Mouse (Mus musculus) limb, embryonic 10.5 days (tissue): Measurements from ENCODE around the gene Slc25a39. TPM values are rescaled to one million over a fixed set of nuclear protein-coding genes. Genes with fewer than 3 reads are reported as not detected.
"Not testable (repeated sequence)": the region's sequence is repeated elsewhere in the genome, so short reads cannot be mapped to it uniquely, and the experiment has no call there.

ENCODE experiments used
- DNase-seq: peaks from one replicate; pipeline ENCODE4 v3.0.0-alpha.2; 2017; ENCODE audit warnings: low spot score
- H3K27ac ChIP-seq: fragments of 300-500 bp; sonication (generic); 2 replicates; pipeline ENCODE4 v1.5.1; 2016; ENCODE audit warnings: mild to moderate bottlenecking
- H3K27me3 ChIP-seq: fragments of 300-500 bp; sonication (generic); 2 replicates; pipeline ENCODE4 v1.6.1; 2016; ENCODE audit warnings: low read depth, mild to moderate bottlenecking; ENCODE audit not compliant: poor library complexity, severe bottlenecking
- H3K36me3 ChIP-seq: fragments of 300-500 bp; sonication (generic); 2 replicates; pipeline ENCODE4 v1.6.1; 2016; ENCODE audit warnings: mild to moderate bottlenecking, moderate library complexity
- H3K4me1 ChIP-seq: fragments of 300-500 bp; sonication (generic); 2 replicates; pipeline ENCODE4 v1.6.1; 2016
- H3K4me3 ChIP-seq: fragments of 300-500 bp; sonication (generic); 2 replicates; pipeline ENCODE4 v1.5.1; 2016; ENCODE audit warnings: mild to moderate bottlenecking, moderate library complexity
- H3K9me3 ChIP-seq: fragments of 300-500 bp; sonication (generic); replicated peaks from 2 replicates; pipeline ENCODE4 v1.6.1; 2016; ENCODE audit warnings: mild to moderate bottlenecking
- WGBS: fragments of 180-500 bp; shearing (Covaris S2); methylation state at CpG from one replicate; pipeline ENCODE4 v1.1.7; 2016; 5-methylcytosine and 5-hydroxymethylcytosine counted together
- polyA plus RNA-seq: library from polyadenylated mRNA; unstranded; fragments of >200 nt; fragmentation: Nextera tagmentation; extraction: Ambion mirVana; gene quantifications from 2 replicates; pipeline ENCODE4 v1.2.1, GENCODE M21; 2016

The Slc25a39 gene
- polyA plus RNA-seq, 1 experiment from 2014 or later: 209 TPM

GRCm38 (mm10) chr11:102417160-102417559 lies 9.4 kb upstream of the Slc25a39 start:
- H3K9me3 ChIP-seq: no peaks in the 10 kb centered on the region
- no peak for DNase-seq
- H3K4me1 ChIP-seq: no peaks in the 10 kb centered on the region
- no peak overlapping the region for H3K27ac ChIP-seq
- no peak overlapping the region for H3K4me3 ChIP-seq
- 90% methylated on average over 1 of the region's 1 CpGs for WGBS
- 0 out of 2 replicates have a peak, but pooled peaks cover 3% of the 10 kb centered on the region for H3K27me3 ChIP-seq
- H3K36me3 ChIP-seq: no peaks in the 10 kb centered on the region

- no peak for DNase-seq
- no peak overlapping the region for H3K27ac ChIP-seq
- no peaks in the 10 kb centered on the region for H3K36me3 ChIP-seq
- H3K27me3 ChIP-seq: 0 out of 2 replicates have a peak, but pooled peaks cover 3% of the 10 kb centered on the region
- H3K4me1 ChIP-seq: peaks cover 4% of the 10 kb centered on the region; the same call in 1 of the 2 replicates
- no peaks in the 10 kb centered on the region for H3K9me3 ChIP-seq
- H3K4me3 ChIP-seq: no peak overlapping the region
- 75% methylated on average over 10 of the region's 10 CpGs for WGBS
Observed at GRCm38 (mm10) chr11:102415034-102415802, 7.5 kb upstream of the Slc25a39 start.

GRCm38 (mm10) chr11:102413059-102413458 lies 5.3 kb upstream of the Slc25a39 start:
- 86% methylated on average over 8 of the region's 8 CpGs for WGBS
- peaks cover 16% of the 10 kb centered on the region for H3K4me1 ChIP-seq
- no peaks in the 10 kb centered on the region for H3K9me3 ChIP-seq
- no peak overlapping the region for H3K27ac ChIP-seq
- no peaks in the 10 kb centered on the region for H3K36me3 ChIP-seq
- H3K27me3 ChIP-seq: 0 out of 2 replicates have a peak, but pooled peaks cover 3% of the 10 kb centered on the region
- DNase-seq: no peak
- H3K4me3 ChIP-seq: no peak overlapping the region

GRCm38 (mm10) chr11:102411704-102412103 lies 4.0 kb upstream of the Slc25a39 start:
- 8% methylated on average over 11 of the region's 11 CpGs for WGBS
- H3K4me1 ChIP-seq: peaks cover 28% of the 10 kb centered on the region
- no peaks in the 10 kb centered on the region; the same call in 1 of the 2 replicates for H3K36me3 ChIP-seq
- H3K4me3 ChIP-seq: no peak overlapping the region
- H3K27ac ChIP-seq: no peak overlapping the region
- no peaks in the 10 kb centered on the region for H3K9me3 ChIP-seq
- peak; percentile 89 for DNase-seq
- 0 out of 2 replicates have a peak, but pooled peaks cover 3% of the 10 kb centered on the region for H3K27me3 ChIP-seq

- no peak overlapping the region for H3K4me3 ChIP-seq
Observed at GRCm38 (mm10) chr11:102411061-102411460, 3.3 kb upstream of the Slc25a39 start.

GRCm38 (mm10) chr11:102410345-102410744 lies 2.6 kb upstream of the Slc25a39 start:
- WGBS: 95% methylated on average over 3 of the region's 3 CpGs
- H3K27ac ChIP-seq, H3K27me3 ChIP-seq, H3K9me3 ChIP-seq, H3K36me3 ChIP-seq, DNase-seq, H3K4me3 ChIP-seq: not testable (repeated sequence)
- H3K4me1 ChIP-seq: peaks cover 42% of the 10 kb centered on the region

More at GRCm38 (mm10) chr11:102411061-102411460, 3.3 kb upstream of the Slc25a39 start:
- Histone ChIP-seq H3K9me3 (no peaks in the 10 kb centered on the region), H3K27ac (no peak overlapping the region), H3K36me3 (no peaks in the 10 kb centered on the region; the same call in 1 of the 2 replicates), H3K4me1 (peaks cover 35% of the 10 kb centered on the region), H3K27me3 (0 out of 2 replicates have a peak, but pooled peaks cover 3% of the 10 kb centered on the region)
- DNase-seq: no peak
- WGBS: 88% methylated on average over 3 of the region's 3 CpGs

- Histone ChIP-seq H3K27me3 (0 out of 2 replicates have a peak, but pooled peaks cover 3% of the 10 kb centered on the region), H3K9me3 (no peaks in the 10 kb centered on the region), H3K27ac (peak overlapping the region; percentile 8; the same call in 1 of the 2 replicates), H3K4me1 (peaks cover 46% of the 10 kb centered on the region), H3K4me3 (no peak overlapping the region), H3K36me3 (peaks cover 11% of the 10 kb centered on the region)
- WGBS: 90% methylated on average over 3 of the region's 3 CpGs
- no peak for DNase-seq
Observed at GRCm38 (mm10) chr11:102409795-102410330, 2.1 kb upstream of the Slc25a39 start.

- Histone ChIP-seq H3K36me3 (peaks cover 18% of the 10 kb centered on the region), H3K27ac (peak overlapping the region; percentile 92), H3K27me3 (0 out of 2 replicates have a peak, but pooled peaks cover 3% of the 10 kb centered on the region), H3K9me3 (no peaks in the 10 kb centered on the region), H3K4me3 (peak overlapping the region; percentile 87), H3K4me1 (peaks cover 52% of the 10 kb centered on the region)
- 34% methylated on average over 15 of the region's 15 CpGs for WGBS
- no peak for DNase-seq
Observed at GRCm38 (mm10) chr11:102408888-102409794, 1.4 kb upstream of the Slc25a39 start.

- H3K4me1 ChIP-seq: peaks cover 52% of the 10 kb centered on the region
- WGBS: under 1% methylated on average over 32 of the region's 32 CpGs
Observed at GRCm38 (mm10) chr11:102408344-102408876, 664 bp upstream of the Slc25a39 start.

GRCm38 (mm10) chr11:102406900-102407833 lies 579 bp downstream of the Slc25a39 start:
- Histone ChIP-seq H3K27ac (peak overlapping the region; percentile 92), H3K36me3 (peaks cover 38% of the 10 kb centered on the region), H3K4me1 (peaks cover 52% of the 10 kb centered on the region), H3K4me3 (peak overlapping the region; percentile 87), H3K9me3 (no peaks in the 10 kb centered on the region), H3K27me3 (peaks cover 6% of the 10 kb centered on the region)
- peak; percentile 95 for DNase-seq
- WGBS: under 1% methylated on average over 85 of the region's 85 CpGs

More at GRCm38 (mm10) chr11:102408344-102408876, 664 bp upstream of the Slc25a39 start:
- Histone ChIP-seq H3K27me3 (0 out of 2 replicates have a peak, but pooled peaks cover 3% of the 10 kb centered on the region), H3K9me3 (no peaks in the 10 kb centered on the region), H3K27ac (peak overlapping the region; percentile 92), H3K4me3 (peak overlapping the region; percentile 87), H3K36me3 (peaks cover 26% of the 10 kb centered on the region)
- DNase-seq: peak; percentile 99

GRCm38 (mm10) chr11:102406401-102406800 lies 1.3 kb downstream of the Slc25a39 start:
- Histone ChIP-seq H3K27ac (peak overlapping the region; percentile 92), H3K9me3 (no peaks in the 10 kb centered on the region), H3K4me3 (peak overlapping the region; percentile 87), H3K4me1 (peaks cover 50% of the 10 kb centered on the region), H3K27me3 (peaks cover 13% of the 10 kb centered on the region), H3K36me3 (peaks cover 42% of the 10 kb centered on the region)
- 13% methylated on average over 3 of the region's 3 CpGs for WGBS
- no peak for DNase-seq
